Mouse (Mus musculus): ENCODE measurements around the gene Tiam1.

DNA sequence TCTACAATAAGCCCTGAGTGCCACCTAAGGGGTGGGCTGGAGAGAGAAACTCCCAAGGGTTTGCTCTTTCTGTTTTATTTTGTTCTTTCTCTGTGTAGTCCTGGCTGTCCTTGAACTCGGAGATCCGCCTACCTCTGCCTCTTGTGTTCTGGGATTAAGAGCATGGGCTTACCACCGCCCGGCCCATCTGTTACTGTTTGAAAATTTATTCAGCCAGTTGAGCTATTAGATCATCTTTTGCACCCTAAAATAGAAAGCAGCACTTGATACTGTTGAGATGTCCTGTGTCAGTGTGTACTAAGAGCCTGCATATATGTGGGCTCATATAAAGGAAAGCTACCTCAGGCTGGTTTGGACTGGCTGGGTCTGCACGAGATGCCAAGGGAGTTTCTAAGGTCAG is 303.7 kb downstream of the Tiam1 start:
- TF ChIP-seq GATA1 (IDR thresholded peaks at IDR 0.05; ENCODE audit: borderline replicate concordance, low read length) = no peak
- no peak for TF ChIP-seq FLI1 (IDR thresholded peaks at IDR 0.05; ENCODE audit: low read length)

All from megakaryocyte, embryonic 14.5 days (primary cell).